Comparison of ENCODE assay signal across 1 mouse cellular context in genomic region chr1:185343422-185343821, GRCm38 (mm10).
TF ChIP-seq lines count a peak whose summit lies in the region.

No protein-coding gene starts in this region.

TF ChIP-seq in MEL, 35 proteins besides CTCF, POLR2A, EP300 and RAD21:
- TF ChIP-seq CHD2 (IDR thresholded peaks at IDR 0.05; ENCODE audit: low read length) (no peak), SMC3 (IDR thresholded peaks at IDR 0.05; ENCODE audit: low read depth, low read length) (peak; percentile 45), ZC3H11A (IDR thresholded peaks at IDR 0.05; ENCODE audit: low read depth, low read length) (no peak), MAX (IDR thresholded peaks at IDR 0.05; ENCODE audit: low read length) (no peak)
